Mouse (Mus musculus): Measurements from ENCODE around the gene Gse1.
"Not testable (repeated sequence)": the region's sequence is repeated elsewhere in the genome, so short reads cannot be mapped to it uniquely, and the experiment has no call there.

Gse1 gene

DNA sequence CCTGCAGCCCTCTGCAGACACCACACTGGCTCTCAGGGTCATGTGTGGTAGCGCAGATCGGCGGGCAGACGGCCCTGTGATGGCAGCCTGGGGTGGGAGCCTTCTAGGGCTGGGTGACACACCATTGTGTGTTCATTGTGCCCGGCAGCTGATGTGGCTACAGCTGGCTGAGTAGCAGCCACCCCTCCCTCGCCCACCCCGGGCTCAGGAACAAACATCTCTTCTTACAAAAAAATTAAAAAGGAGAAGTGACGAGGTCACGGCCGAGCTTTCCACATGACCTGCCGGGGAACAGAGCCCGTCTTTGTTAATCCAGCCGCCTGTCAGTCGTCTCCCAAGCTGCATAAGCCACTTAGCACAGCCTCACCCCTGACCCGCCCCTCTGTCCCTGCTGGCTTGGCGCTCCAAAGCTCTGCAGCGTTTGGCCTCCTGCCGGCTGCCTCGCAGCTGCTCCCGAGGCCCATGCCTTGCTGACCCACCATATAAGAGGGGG is 94.7 kb downstream of the Gse1 start:
- no peak for DNase-seq (ENCODE audit: low spot score in 2 of 2)

DNA sequence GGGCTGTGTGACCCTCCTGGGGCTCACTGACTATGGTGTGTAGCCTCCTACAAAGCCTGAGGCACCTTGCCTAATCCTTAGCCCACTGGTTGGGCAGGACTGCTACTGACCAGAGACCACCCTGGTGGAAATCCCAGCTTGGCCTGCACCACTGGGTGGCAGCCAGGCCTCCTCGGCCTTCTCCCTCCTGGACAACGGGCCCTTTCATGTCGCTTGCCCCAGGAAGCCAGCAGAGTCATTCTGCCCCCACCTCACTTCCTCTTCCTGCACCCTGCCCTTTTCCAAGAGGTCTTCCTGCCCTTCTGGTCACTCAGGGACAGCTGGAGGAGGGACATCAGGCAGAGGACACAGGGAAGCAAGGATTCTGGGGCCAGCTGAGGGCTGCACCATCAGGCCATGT is 96.3 kb downstream of the Gse1 start:
- DNase-seq (ENCODE audit: low spot score in 2 of 2), result no peak

DNA sequence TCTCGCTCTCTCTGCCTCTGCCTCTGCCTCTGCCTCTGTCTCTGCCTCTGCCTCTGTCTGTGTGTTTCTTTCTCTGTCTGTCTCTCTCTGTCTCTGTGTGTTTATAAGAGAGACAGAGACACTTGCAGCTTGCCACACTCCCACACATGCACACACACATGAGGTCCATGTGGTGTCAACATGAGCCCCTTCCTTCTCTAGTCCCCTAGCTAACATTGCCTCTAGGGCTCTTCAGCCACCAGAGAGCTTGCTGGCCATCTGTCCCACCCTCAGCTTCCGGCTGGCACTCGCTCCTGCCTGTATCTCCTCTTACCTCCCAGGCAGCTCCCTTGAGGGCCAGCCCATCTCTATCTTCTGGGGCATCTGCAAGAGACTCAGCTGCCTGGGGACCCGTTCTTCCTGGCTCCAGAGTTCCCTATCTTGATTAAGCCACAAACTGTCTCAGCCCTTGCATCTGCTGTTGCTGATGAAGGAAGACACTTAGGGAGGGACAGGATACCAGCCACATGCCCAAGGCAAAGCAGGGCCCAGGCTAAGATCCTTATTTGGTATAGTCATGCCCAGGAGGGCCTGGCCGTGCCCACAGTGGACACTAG is 97.0 kb downstream of the Gse1 start:
- no peak for DNase-seq (ENCODE audit: low spot score in 2 of 2)

DNA sequence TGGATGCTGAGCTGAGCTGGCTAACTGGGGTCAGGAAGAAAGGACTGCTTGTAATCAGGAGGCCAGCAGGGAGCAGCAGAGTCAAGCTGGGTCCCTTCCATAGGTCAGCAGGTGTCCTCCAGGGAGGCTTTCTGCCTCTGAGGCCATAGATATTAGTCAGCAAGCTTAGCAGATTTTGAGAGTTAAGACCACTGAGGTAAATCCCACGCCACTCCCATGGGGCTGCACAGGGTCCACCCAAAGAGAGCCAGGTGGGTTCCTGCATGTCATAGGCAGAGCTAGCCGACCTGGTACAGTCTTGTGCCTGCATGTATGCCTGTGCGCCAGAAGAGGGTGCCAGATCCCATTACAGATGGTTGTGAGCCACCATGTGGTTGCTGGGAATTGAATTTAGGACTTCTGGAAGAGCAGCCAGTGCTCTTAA is 98.9 kb downstream of the Gse1 start:
- no peak for DNase-seq (ENCODE audit: low spot score in 2 of 2)

DNA sequence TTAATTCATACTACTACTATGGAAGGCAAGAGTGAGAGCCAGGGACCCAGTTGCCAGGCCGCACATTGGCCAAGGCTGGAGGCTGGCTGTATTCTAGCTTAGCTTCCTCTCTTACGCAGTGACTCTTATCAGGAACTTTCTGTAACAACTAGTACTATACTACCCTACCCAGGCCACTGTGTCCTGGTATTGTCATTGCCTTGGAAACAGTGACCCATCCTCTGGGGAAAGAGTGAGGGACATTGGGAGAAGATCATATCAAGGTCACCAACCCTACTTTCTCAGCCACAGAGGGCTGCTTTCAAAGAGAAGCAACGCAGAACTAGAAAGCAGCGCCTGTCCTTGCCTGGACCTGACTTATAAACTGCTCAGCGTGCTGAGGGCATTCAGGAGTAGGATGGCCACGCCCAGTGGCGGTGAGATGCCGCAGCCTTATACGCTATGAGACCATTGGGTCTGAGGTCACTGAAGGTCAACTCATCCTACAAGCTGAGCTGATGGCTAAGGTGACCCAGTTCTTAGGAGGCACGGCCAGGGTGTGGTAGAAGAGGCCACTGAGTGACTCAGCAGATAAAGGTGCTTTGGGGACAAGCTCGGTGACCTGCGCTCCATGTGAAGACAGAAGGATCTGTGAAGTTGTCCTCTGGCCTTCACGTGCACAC is 100.2 kb downstream of the Gse1 start:
- no peak for DNase-seq (ENCODE audit: low spot score in 2 of 2)

DNA sequence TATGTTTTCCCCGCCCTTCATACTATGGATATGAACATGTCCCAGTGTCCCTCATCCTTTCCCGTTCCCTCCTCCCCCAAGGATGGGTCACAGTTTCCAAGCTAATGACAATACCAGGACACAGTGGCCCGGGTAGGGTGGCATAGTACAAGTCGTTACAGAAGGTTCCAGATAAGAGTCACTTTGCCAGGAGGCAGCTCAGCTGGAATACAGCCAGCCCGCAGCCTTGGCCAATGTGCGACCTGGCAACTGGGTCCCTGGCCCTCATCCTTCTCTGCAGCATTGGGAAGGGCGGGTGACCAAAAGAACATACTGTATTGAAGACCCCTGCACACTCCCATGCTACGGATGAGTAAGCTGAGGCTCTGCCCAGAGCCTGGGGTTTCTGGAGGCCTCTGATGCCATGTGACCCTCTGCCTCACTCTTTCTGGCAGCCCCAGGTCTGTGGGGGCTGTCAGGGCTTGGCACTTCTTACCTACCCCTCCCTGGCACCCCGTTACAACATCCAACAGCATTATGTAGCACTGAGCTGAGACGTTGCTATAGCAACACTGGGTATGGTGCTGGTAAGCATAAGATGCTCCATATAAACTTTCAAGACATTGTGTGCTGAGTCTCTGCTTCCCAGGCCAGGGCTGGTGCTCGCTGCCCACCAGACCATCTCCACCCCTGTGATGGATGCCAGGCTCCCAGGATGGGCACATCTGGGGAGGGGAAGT is 100.9 kb downstream of the Gse1 start:
- no peak for DNase-seq (ENCODE audit: low spot score in 2 of 2)

DNA sequence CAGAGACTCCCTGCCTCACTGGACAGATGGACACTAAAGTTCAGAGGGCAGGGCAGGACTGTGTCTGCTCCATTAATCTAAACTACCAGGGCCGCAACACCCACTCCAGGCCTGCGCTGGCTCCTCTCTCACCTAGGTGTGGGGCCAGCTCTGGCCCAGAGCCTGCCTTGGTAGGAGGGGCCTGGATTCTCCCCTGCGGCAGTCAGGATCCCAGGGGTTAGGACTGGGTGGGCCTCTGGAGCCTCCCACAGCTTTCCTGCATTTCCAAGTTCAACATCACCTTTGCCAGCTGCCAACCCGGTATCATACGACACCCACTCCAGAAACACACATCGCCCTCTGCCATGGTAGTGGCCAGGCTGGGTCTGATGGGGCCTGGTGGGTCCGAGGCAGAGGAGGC is 102.8 kb downstream of the Gse1 start:
- DNase-seq (ENCODE audit: low spot score in 2 of 2), result no peak

DNA sequence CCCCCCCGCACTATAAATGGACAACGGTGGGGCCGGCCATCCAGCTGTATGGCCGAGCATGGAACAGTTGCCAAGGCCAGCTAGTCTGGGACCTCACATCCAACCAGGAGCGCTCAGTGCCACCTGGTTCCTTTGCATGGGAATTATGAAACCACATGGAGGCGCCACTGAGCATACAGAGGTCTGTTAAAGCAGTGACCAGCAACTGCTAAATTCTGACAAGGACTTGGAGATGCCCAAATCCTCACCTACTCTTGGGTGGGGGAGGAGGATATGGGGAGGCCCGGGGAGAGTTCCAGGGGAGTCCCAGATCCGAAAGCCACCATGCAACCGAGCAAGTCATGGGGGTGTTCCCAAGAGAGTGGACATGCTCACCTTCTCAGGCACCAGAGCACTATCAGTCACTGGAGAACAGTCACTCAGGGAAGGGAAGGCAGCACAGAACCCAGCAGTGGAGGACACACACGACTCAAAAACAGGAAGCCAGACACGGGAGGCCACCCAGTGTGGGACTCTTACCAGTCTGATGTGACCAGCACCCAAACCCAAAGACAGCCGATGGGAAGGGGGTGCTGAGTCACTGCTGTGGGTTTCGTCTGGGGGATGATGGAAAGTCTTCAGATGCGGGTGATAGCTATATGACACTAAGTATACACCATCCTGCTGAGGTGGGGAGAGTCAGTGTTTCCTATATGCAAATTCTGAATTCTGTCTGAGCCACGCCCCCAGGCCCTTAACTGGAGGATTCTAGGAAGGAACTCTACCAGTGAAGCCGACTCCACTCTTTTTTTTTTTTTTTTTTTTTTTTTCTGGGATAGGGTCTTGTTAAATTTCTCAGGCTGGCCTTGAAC is 104.3 kb downstream of the Gse1 start:
- DNase-seq (ENCODE audit: low spot score in 2 of 2), result peak in 1 of 2 experiments; percentile 52

DNA sequence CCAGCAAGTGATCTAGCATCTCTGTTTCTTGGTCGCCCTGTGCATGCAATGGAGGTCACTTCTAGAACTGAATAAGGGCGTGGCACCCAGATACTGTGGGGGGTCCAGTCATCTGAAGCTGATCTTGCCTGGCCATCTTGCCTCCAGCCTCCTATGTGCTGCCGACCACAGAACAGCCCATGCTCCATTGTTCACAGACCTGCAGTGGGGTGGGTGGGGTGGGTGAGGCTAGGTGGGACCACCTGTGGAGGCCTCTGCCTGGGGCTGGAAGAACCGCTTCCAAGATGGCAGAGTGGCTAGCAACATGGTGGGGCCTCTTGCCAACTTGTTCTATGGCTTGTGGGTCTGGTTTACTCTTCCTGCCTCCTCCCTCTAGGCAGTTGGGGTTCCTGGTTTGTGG is 105.4 kb downstream of the Gse1 start:
- no peak for DNase-seq (ENCODE audit: low spot score in 2 of 2)

DNA sequence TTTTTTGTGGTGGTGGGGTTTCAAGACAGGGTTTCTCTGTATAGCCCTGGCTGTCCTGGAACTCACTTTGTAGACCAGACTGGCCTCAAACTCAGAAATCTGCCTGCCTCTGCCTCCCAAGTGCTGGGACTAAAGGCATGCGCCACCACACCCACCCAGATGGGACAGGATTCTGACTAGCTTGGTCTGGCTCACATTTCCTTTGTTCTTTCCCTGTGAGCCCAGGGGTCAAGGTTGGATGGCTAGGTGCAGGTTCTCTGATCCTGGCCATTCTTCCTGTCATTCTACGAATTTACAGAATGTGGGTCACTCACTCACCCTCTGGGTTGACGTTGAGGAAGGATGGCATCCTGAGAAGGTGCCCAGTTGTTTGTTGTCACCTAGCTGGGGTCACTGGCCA is 106.0 kb downstream of the Gse1 start:
- DNase-seq (ENCODE audit: low spot score in 2 of 2), result not testable (repeated sequence)

DNA sequence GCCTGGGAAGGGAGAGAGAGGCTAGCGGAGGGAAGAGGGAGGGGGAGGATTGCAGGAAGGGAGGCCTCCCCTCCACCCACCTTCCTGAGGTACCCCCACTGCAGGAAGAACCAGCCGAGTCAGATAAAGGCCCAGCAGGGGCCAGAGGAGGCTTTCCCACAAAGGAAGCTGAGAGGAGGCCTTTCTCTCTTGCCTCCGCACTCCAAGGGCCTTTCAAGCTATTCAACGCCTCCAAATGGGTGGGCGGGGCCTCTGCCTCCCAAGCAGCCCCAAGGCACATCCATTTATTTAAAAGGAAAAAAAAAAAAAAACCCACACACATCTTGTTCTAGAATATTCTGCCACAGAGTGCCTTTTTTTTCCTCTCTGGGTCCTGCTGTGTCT is 106.6 kb downstream of the Gse1 start:
- DNase-seq (ENCODE audit: low spot score in 2 of 2), result no peak

DNA sequence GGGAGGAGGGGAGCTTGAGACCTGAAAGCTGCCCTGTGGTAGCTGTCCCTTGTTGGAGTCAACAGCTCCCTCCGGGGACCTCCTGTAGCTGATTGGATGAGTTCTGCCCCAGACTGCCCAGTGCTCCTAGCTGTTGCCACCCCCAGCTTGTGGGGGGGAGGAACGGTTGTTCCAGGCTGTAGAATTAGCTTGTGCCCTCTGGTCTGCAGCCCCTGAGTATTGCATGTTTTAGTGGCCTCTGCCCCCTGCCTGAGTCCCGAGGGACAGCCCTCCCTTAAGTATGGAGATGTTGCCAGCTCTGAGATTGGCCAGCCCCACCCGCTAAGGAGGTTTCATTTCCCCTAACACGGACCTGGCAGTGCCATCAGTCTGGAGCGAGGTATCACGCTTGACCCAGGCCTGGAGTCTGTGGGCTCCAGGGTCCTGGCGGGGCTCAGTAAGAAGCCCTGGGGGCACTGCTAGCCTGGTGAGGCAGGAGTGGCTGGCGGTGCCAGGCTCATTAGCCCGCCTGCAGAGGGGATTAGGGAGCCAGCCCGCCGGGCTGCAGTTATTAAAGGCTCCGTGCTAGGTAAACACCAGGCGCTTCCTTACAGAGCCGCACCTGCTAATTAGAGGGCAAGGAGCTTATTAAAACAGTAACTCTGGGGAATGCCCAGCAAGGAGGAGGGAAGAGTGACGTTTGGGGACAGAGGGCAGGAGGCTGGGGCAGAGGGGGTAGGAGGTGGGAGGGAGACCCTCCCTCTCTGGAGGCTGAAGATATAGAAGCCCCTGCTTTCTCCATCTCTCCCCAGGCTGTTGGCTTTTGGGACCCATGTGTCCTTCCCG is 107.2 kb downstream of the Gse1 start:
- no peak for DNase-seq (ENCODE audit: low spot score in 2 of 2)

DNA sequence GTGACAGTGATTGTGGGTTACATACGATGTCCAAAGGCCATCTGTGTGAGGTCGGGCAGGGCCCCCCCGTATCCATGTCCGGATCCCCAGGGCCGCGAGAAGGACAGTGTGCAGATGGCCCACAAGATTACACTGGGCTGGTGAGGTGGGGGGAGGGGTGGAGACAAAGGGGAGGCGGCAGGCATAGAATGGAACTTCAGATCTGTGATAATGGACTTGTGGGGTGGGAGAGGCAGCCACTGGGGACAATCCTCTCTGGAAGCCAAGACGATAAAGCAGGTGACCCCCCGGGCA is 107.8 kb downstream of the Gse1 start:
- DNase-seq (ENCODE audit: low spot score in 2 of 2), result no peak

DNA sequence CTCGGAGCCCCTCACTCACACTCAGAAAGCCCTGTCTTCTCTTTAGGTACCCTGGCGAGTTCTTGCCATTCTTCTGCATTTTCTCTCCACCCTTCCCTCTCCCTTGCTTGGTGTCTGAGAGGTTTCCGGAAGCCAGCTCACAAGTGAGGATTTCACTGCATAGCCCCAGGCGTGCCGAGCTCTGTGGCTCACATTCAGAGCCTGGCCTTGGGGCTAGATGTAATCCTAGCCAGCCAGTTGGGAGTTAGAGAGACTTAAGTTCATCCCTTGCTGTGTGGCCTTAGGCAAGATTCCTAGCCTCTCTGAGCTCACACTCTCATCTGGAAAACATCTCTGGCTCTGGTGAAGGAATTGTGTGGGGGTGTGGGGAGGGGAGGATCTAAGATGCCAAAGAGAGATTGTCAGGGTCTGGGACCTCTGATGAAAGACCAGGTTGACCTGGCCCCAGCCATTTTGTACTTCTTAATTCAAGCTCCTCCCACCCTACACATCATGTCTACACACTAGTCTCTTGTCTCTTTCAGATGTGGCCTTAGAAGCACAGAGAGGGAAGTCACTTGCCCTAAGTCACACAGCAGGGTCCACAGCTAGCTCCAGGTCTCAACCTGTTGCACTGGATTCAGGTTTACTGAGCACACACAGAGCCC is 108.8 kb downstream of the Gse1 start:
- DNase-seq (ENCODE audit: low spot score in 2 of 2), result no peak

DNA sequence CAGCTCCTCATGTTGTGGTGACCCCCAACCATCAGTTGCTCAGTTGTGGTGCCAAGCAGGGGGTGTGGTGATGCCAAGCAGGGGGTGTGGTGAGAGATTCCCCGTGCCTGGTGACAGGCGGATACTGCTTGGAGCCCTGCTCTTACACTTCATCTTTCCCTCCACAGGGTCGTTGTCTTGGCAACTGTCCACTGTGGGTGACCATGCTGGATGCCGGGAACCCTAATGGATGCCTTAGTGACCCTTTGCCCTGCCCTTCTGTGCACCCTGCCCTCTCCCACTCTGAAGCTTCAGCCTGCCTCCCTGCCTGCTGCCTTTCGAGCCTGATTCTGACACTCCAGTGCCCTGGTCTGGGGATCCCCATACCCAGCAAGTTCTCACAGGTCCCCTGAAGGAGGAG is 109.4 kb downstream of the Gse1 start:
- DNase-seq (ENCODE audit: low spot score in 2 of 2), result no peak

DNA sequence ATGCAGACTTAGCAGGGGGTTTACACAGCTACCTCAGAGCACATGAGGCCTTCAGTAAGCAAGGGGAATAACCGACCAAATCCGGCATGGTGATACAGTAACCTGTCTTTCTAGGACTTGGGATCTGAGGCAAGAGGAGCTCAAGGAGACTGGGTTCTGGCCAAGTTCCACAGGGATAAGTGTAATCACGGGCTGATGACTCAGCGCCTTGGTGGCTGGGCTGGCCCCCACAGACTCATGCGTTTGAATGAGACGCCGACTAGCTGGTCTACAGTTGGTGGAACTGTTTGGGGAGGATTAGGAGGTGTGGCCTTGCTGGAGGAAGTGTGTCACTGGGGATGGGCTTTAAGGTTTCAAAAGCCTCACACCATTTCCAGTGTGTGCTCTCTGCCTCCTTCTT is 110.4 kb downstream of the Gse1 start:
- DNase-seq (ENCODE audit: low spot score in 2 of 2), result no peak

DNA sequence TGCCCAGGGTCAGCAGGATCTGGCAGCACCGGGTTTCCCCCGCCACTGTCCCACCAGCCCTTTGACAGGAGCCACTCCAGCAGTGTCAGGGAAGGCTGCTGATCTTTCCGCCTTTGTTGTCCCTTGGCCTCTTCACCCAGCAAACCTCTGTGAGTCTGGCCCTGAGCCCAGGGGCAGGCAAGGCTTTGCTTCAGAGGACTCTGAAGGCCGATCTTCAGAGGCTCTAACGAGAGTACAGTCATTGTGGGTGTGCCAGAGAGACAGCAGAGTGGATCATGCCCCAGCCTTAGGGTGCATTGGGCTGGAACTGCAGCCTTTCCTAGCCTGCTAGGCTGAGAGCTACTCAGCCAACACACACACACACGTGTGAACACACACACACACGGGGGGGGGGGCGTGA is 111.5 kb downstream of the Gse1 start:
- DNase-seq (ENCODE audit: low spot score in 2 of 2), result no peak

DNA sequence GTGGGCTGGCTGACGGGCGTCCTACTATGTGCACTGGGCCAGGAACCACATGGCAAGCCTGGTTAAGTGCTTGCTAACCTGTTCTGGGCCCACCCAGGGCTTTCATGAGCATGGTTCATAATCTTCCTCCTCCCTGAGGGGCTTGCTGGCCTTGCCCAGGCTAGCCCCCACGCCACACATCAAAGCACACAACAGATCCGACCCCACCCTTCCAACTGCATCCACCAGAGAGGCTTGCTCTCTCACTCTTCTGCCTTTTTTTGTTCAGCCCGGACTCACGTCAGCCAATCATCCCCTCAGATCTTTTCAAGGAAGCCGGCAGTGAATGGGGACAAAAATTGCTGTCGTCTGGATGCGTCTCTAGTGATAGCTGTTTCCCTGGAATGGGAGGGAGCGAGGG is 112.9 kb downstream of the Gse1 start:
- DNase-seq (ENCODE audit: low spot score in 2 of 2), result no peak

DNA sequence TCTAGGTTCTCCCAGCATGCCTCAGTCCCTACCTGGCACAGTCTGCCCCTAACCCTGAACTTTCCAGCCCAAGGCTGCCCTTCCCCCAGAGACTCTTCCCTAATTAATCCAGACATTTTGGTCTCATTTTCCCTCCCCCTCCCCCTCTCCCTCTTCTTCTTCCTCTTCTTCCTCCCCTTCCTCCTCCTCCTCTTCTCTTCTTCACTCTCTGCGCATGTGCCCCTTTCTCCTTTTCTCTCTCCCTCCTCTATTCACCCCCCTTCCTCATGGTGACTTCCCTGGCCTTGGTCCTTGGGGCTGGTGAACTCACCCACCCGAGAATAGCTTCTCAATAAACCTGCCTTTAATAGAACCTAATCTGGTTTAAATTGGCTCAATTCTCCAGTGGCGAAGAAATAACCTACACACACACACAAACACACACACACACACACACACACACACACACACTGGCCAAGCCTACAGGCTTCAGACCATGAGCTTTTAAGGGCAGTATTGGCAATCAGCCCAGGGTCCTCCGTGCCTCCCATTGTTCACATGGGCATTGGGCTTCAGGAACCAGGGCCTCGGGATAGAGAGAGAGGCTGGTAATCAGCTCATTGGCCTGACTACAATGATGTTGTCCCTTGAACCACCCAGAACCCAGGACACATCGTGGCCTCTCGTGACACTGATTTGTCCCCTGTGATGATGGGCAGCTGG is 114.7 kb downstream of the Gse1 start:
- DNase-seq (ENCODE audit: low spot score in 2 of 2), result no peak

DNA sequence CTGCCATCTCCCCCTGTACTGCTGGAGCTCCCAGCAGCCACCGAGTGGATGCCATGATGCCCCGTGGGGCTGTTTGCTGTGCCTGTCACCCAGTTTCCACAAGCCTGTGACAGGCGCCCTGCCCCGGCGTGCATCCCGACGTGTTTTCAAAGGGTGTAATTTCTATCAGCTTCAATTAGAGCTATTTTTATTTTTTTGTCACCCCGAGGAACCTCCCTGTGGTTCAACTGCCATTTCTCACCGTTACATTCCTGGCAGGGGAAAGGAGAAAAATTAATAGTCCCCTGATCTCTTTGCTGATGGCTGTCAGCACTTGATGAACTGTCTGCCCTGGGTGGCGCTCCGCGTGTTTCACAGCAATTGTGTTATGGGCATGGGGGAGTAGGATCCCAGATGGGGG is 115.3 kb downstream of the Gse1 start:
- no peak for DNase-seq (ENCODE audit: low spot score in 2 of 2)
